Mouse (Mus musculus) left cerebral cortex, adult 9 months (tissue): ENCODE measurements around the gene Zfp771.
A peak's percentile ranks its signal among the peaks of the same experiment; 100 is the strongest.

Experiments used
- DNase-seq, 2 experiments: peaks; one replicate each; pipeline ENCODE4 v3.0.0; 2022; ENCODE audit warnings: low spot score in 2 of 2

The Zfp771 gene

GRCm38 (mm10) chr7:127253341-127253740 is 9.3 kb downstream of the Zfp771 start:
- DNase-seq = no peak

DNA sequence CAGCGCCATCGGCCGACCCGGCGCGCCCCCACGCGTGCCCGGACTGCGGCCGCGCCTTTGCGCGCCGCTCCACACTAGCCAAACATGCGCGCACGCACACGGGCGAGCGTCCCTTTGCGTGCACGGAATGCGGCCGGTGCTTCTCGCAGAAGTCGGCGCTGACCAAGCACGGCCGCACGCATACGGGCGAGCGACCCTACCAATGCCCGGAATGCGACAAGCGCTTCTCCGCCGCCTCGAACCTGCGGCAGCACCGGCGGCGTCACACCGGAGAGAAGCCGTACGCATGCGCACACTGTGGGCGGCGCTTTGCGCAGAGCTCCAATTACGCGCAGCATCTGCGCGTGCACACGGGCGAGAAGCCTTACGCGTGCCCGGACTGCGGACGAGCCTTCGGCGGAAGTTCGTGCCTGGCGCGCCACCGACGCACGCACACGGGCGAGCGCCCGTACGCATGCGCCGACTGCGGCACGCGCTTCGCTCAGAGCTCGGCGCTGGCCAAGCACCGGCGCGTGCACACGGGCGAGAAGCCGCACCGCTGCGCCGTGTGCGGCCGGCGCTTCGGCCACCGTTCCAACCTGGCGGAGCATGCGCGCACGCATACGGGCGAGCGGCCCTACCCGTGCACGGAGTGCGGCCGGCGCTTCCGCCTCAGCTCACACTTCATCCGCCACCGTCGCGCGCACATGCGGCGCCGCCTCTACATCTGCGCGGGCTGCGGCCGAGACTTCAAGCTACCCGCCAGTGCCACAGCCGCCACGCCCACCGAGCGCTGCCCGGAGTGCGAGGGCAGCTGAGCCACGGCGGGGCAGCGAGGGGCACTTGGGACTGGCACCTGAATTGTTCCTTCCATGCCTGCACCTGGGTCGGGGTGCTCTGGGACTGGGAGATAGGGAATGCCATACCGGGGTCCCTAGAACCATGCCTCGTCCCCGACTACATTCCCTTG is 10.0 kb downstream of the Zfp771 start:
- peak; percentile 90 to 93 for DNase-seq

GRCm38 (mm10) chr7:127255008-127255407 is 10.9 kb downstream of the Zfp771 start:
- no peak for DNase-seq

GRCm38 (mm10) chr7:127255965-127256364 is 11.9 kb downstream of the Zfp771 start:
- DNase-seq = no peak

GRCm38 (mm10) chr7:127256518-127256917 is 12.4 kb downstream of the Zfp771 start:
- DNase-seq = no peak

DNA sequence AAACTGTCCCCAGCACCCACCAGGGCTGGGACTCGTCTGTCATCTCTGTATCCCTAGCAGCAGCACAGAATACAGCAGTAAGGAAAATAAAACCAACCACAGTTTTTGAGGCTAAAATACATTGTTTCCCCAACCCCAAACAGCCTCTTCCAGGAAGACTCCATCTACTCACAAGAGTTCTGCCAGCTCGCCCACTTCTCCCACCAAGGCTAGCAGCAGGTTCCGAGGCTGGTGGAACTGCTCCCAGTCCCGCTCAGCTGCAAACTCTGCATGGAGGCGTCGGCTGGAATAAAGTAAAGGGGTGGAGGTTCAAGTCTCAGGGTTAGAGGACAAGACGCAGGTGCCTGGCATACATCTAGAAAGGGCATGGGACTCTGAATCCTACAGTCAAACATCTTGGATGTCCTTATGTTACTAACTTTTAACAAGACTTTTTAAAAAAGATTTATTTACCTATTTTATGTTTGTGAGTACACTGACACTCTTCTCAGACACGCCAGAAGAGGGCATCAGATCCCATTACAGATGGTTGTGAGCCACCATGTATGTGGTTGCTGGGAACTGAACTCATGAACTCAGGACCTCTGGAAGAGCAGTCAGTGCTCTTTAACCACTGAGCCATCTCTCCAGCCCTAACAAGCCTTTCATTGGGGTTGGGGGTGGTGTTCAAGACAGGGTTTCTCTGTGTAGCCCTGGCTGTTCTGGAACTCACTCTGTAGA is 15.3 kb downstream of the Zfp771 start:
- DNase-seq = no peak

DNA sequence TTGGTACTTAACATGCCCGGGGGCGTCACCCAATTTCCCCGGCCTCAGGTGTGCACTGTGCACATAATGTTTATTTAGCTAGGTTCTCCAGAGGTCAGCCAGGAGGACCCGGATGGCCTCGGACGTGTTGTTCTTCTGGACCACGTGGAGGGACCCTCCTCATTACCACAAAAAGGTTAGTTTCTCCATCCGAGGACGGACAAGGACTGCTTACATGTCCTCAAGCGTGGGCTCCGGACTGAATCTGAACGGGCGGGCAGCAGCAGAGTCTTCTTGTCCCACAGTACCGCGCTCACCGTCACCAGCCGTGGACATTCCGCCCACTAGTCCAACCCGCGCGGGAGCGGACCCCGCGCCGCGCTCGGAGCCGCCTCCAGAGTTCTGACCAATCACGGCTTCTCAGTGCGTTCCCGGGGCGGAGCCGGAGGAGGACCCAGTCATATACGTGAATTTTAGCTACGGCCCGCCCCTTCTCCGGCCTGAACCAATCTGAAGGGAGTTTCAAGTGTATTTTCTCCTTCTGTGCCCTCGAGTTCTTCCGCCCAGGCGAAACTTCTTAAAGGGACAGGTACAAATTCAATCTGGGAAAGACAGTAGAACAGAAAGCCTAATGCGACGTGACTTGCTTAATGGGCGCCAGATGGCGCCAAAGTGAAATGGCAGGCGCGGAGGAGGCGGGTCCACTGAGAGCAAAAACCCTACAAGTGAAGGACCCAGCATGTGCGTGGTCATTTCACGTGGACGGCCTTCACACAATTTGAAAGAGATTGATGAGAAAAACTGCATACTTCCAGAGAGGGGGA is 16.4 kb downstream of the Zfp771 start, which contains the start of gene Dctpp1:
Gene Dctpp1 (minus strand): TSS at position 401 of the 803 bp plus-strand sequence.
- peak; percentile 98 to 99 for DNase-seq

GRCm38 (mm10) chr7:127262218-127262961 is 18.3 kb downstream of the Zfp771 start:
- DNase-seq = no peak

- DNase-seq = no peak
Observed at GRCm38 (mm10) chr7:127263526-127263925, 19.5 kb downstream of the Zfp771 start.

DNA sequence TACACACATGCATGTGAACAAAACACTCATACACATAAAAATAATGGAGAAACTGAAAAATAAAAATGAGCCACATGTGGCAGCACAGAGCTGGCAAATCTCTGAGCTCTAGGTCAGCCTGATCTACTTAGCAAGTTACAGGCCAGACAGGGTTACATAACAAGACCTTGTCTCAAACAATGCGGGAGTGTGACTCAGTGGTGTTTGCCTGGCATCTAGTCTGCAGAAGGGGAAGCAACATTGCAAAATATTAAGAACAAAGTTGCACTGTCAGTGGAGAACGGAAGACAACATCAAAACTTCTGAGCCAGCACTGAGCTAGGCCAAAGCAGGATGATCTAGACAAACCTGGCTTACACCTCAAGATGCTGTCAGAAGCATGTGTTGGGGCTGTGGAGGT is 26.2 kb downstream of the Zfp771 start:
- no peak for DNase-seq

DNA sequence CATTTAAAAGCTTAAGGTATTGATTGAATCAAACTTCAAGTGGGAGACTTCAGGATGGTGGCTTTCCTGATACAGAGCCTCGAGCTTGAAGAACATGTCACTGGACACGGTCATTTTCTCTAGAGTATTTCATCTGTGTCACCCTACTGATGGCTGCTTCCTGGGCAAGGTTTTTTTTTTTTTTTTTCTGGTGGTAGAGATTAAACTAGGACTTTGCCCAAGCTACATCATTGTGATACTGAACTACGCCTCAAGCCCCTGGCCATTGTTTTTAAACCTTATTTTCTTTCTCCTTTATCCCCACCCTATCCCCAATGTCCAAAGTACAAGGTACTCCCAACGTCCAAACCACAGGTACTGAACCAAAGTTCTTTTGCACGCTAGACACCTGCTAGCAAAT is 26.6 kb downstream of the Zfp771 start:
- no peak for DNase-seq

DNA sequence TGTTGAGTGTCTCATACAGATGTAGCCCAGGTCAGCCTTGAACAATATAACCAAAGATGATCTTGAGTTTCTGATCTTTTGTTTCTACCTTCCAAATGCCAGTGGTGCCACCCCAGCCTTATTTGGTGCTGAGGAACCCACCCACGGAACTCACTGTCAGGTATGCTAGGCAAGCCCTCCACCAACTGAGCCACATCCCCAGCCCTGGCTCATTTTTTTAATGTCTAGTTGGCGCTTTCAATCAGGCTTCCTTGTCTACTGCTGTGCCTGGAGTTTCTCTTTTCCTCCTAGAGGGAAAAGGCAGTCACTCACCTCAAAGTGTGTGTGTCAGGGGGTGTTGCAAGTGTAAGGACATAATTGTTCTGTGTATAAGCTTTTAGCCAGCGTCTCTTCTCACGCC is 27.0 kb downstream of the Zfp771 start:
- DNase-seq = no peak

GRCm38 (mm10) chr7:127272566-127272965 is 28.5 kb downstream of the Zfp771 start:
- no peak for DNase-seq

- no peak for DNase-seq
Observed at GRCm38 (mm10) chr7:127273118-127273923, 29.2 kb downstream of the Zfp771 start.

GRCm38 (mm10) chr7:127273925-127274789 is 30.1 kb downstream of the Zfp771 start, which contains the start of gene Sephs2:
TSS of gene Sephs2 (minus strand) at chr7:127274055.
- peak; percentile 84 to 98 for DNase-seq

DNA sequence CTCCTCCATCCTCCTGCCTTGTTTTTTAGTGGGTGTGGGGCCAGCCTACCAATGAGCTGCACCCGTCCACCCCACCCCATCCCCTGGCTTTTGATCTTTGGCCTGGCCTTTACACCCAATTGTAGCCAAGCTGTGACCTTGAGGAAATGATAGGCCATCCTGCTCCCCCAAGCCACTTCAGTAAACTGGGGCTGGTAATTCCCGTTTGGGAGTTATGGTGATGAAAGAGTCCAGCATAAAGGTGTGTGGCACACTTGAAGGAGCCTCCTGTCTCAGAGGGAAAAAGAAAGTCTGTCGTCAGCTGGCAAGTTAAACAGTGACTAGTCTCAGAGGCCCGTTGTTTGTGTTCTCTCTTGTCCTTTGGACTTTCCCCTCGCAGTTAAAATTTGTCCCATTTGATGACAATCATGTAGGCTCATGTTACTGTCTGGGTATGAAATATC is 32.5 kb downstream of the Zfp771 start:
- no peak for DNase-seq

DNA sequence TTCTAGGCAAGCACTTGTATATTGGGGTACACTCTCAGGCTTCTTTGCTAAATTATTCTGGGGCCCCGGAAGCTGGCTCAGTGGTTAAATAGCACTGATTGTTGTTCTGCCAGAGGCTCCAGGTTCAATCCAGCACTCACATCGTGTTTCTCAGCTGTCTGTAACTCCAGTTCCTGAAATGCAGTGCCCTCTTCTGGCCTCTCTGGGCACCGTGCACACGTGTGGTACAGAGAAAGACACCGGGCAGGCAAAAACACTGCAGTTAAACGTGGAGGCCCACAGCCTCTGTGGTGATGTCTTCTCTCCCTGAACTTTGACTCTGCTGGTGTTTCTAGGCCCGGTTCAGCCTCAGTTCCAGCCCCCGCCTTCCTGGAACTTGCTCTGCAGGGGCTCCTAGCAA is 34.2 kb downstream of the Zfp771 start:
- DNase-seq = no peak

- DNase-seq = no peak
Observed at GRCm38 (mm10) chr7:127280092-127280491, 36.0 kb downstream of the Zfp771 start.

GRCm38 (mm10) chr7:127281114-127281513 is 37.0 kb downstream of the Zfp771 start:
- DNase-seq = no peak
